Mouse (Mus musculus) heart, postnatal 14 days (tissue): ENCODE measurements around the gene Mboat2. TPM values are rescaled to one million over a fixed set of nuclear protein-coding genes. Genes with fewer than 3 reads are reported as not detected.

Experiments used
- DNase-seq, 2 experiments: peaks; one replicate each; pipeline ENCODE4 v3.0.0; 2021 to 2022
- intact Hi-C: fragments of 180-260 bp; cut with DNase I; formaldehyde crosslinking; loops from one replicate; pipeline ENCODE4 v1.15.1; 2025
- total RNA-seq, 2 experiments: library from RNA; stranded (reverse); gene quantifications; 2 replicates each; pipeline ENCODE4 v1.2.3; 2021

Gene Mboat2
- total RNA-seq, 2 experiments from 2014 or later: 12.6 to 14.6 TPM

GRCm38 (mm10) chr12:24893777-24894468 is 63.2 kb downstream of the Mboat2 start:
- intact Hi-C loops: loop anchor here (2.0 kb wide), 1 partner anchor 33 kb away; no protein-coding TSS in a partner anchor

DNA sequence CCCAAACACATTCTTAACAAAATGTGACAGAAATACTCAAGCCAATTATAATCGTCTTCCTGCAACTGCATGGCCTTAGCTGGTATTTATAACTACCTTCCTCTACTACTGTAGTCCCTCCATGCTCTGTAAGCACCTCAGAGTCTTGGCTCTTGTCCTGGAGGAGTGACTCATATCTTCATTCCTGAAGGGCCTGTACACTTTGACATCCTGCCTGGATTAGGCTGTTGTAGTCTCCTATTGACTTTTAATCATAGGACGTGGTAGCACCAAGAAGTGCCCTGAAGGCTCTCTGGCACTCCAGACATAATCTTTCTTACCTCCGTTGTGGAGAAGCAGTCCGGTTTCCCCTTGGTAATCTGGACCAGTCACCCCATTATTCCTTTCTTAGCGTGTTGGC is 64.7 kb downstream of the Mboat2 start:
- intact Hi-C loops: loop anchor here (2.0 kb wide), 1 partner anchor 31 kb away; no protein-coding TSS in a partner anchor
- peak in 1 of 2 experiments; percentile 20 for DNase-seq

More at GRCm38 (mm10) chr12:24893777-24894468, 63.2 kb downstream of the Mboat2 start:
- DNase-seq: peak; percentile 20 to 23

DNA sequence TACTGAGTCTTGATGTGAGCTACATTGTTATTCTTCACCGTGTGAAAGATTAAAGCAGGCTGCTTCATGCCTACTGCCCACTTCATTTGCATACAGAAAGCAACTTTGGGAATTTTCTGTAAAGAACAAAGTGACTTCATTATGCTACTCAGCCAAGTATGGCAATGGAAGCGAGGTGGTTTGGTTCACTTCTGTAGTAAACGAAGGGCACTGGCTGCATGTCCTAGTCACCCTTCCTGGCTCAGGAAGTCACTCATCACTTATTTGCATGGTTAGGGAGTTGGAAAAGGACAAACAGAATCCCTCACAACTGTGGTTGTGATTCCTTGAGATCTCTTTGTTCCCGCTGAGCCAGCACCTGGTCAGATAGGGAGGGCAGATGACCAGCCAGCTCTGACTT is 66.7 kb downstream of the Mboat2 start:
- DNase-seq: no peak
- intact Hi-C loops: no loop called here

DNA sequence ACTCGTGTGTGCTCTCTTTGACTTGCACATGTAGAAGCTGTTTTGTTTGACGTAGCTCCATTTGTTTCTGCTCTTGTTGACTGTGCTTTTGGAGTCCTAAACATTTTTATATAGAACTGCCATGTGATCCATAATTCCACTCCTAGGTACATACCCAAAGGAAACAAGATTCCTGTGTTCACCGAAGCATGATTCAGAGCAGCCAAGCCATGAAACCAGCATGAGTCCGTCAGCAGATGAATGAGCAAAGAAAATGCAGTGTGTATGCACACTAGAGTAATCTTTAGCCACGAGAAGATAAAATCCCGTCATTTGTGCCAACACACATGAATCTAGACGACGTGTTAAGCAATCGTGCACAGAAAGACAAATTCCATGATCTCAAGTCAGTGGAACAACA is 67.5 kb downstream of the Mboat2 start:
- intact Hi-C loops: no loop called here
- DNase-seq: no peak

DNA sequence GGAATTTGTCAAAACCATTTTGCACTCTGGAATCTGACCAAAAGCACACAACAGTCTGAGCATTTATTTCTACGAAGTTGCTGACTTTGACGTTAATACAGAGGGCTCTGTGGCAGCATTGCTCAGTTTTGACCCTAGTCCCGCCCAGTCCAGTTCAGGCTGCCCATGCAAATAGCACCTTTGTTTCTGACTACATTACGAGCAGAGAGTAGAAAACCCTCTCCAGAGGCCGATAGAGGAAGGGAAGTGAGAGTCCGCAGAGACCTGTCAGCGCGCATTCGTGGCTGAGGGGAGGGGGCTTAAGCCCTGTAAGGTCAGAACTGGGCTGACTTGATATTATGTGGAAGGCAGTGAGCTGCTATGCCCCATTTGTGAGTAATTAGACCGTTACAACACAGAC is 69.0 kb downstream of the Mboat2 start:
- intact Hi-C loops: no loop called here
- no peak for DNase-seq

DNA sequence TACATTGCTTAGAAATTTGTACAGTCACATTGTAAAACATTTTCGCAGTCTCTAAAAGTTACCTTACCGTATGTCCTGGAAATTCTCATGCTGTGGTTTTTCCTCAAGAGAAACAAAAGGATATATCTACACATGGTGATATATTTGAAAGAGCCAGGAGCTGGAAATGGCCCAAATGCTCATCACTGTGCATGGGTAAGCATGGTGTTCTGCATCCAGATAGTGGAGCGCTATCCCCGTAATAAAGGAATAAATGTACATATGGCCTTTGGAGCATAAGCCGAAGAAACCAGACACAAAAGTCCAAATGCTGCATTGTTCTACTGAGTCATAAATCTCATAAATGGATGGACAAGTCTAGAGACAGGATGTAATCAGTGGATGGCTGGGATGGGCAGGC is 72.1 kb downstream of the Mboat2 start:
- DNase-seq: no peak
- intact Hi-C loops: no loop called here

- intact Hi-C loops: no loop called here
- no peak for DNase-seq
Observed at GRCm38 (mm10) chr12:24907894-24908293, 77.2 kb downstream of the Mboat2 start.

DNA sequence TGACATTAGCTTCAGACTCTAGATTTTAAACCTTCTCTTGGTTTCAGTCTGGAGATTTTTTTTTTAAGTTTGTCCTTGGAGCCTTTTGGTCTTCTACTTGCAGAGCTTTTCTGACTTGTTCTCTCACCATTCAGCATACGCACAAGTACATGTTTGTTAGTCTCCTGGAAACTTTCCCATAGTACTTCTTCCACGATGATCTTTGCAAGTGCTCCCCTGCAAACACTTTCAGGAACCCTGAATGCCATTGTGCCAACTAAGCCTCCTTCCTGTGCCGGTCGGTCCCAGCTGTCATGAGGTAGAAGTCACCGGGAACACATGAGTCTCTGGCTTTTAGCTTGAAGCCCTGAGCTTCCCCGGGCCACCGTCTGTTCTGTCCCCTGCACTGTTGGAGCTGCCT is 79.0 kb downstream of the Mboat2 start:
- no peak for DNase-seq
- intact Hi-C loops: no loop called here

GRCm38 (mm10) chr12:24912174-24912573 is 81.5 kb downstream of the Mboat2 start:
- no peak for DNase-seq

DNA sequence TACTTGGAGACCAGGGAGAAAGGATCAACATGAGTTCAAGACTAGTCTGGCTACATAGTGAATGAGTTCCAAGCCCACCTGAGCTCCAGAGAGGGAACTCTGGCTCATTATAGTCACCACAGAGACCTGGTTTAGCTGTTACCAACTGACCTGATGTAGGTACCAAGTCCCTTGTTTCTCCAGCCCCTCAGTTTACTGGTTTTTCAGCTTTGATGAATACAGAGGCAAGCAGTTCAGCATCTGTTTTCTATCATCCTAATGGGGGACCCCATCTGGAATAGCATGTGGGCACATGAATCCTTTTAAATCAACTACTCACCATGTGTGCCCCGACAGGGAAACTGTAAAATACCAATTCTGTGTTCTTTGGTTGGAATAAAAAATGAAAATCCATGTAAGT is 82.2 kb downstream of the Mboat2 start:
- DNase-seq: no peak
- intact Hi-C loops: no loop called here

More at GRCm38 (mm10) chr12:24912174-24912573, 81.5 kb downstream of the Mboat2 start:
- intact Hi-C loops: no loop called here

- no peak for DNase-seq
Observed at GRCm38 (mm10) chr12:24918575-24919262, 88.0 kb downstream of the Mboat2 start.

DNA sequence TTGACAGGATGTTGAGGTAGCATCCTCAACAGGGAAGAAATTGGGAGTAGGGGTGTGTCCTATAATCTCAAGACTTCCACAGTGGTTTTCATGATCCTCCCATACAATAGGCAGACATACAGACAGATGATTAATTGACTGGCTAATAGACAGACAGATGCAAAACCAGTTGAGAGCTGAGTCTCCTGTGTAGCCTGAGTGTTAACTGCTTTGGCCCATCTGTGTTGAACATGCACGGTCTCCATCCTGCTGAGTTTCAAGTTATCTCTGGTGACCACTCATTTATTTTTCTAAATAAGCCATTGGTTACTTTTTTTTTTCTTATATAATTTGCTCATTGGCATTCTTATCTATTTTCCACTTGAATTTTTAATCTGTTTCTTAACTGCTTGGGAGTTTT is 90.2 kb downstream of the Mboat2 start:
- intact Hi-C loops: no loop called here
- DNase-seq: no peak

More at GRCm38 (mm10) chr12:24918575-24919262, 88.0 kb downstream of the Mboat2 start:
- intact Hi-C loops: no loop called here

DNA sequence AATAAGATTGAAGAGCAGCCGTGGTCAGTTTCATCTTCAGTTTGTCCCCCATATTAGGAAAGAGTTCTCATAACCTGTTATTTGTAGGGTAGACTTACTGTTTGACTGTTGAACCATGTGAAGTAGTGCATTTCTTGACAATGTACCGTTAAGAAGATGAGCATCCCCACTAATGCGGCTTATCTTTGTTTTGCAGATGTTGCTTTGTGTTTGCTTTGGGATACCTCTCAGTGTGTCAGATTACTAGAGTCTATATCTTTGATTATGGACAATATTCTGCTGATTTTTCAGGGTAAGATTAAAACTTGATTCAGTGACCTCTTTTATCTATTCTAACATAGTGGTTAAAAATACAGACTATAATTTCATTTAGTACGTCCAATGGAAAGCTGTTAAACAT is 93.3 kb downstream of the Mboat2 start:
- intact Hi-C loops: no loop called here
- DNase-seq: no peak

- DNase-seq: no peak
- intact Hi-C loops: no loop called here
Observed at GRCm38 (mm10) chr12:24925276-24925675, 94.6 kb downstream of the Mboat2 start.

- intact Hi-C loops: loop anchor here (2.0 kb wide), 1 partner anchor 31 kb away; no protein-coding TSS in a partner anchor
- DNase-seq: no peak
Observed at GRCm38 (mm10) chr12:24925684-24926083, 95.0 kb downstream of the Mboat2 start.

DNA sequence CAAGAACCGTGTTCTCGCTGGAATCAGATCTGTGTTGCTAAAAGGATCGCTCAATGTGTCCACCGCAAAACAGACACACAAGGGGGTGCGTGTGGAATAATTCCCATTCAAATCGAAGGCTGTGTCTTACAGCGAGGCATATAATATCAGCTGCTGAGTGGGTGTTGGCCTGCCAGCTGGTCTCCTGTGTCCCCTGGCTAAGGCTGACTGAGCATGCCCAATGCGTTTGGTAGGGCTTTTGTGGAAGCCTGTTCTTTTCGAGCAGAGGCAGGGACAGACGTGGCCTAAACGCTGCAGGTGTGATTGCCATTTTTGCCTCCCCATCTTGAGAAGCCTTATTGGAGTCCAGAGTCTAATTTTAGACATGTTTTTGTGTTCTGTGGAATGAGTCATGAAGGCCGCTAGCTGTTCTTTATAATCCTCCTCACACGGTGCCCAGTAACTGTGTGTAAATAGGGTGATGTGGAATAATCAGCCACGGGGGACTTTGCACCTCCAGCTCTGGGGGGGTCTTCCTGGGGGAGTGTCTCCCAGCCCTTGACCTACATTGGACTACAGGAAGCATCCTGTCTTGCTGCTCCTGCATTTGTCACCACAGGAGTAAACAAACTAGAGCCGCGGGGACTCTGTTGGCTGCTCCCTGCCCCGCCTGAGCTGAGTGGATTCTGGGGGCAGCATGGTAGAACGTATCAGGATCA is 97.5 kb downstream of the Mboat2 start:
- intact Hi-C loops: no loop called here
- DNase-seq: no peak

- intact Hi-C loops: no loop called here
- no peak for DNase-seq
Observed at GRCm38 (mm10) chr12:24929043-24929442, 98.4 kb downstream of the Mboat2 start.

GRCm38 (mm10) chr12:24930760-24931159 is 100.1 kb downstream of the Mboat2 start:
- intact Hi-C loops: no loop called here
- DNase-seq: no peak

- DNase-seq: no peak
- intact Hi-C loops: no loop called here
Observed at GRCm38 (mm10) chr12:24932120-24932519, 101.4 kb downstream of the Mboat2 start.

GRCm38 (mm10) chr12:24933206-24933775 is 102.6 kb downstream of the Mboat2 start:
- intact Hi-C loops: no loop called here
- DNase-seq: no peak

DNA sequence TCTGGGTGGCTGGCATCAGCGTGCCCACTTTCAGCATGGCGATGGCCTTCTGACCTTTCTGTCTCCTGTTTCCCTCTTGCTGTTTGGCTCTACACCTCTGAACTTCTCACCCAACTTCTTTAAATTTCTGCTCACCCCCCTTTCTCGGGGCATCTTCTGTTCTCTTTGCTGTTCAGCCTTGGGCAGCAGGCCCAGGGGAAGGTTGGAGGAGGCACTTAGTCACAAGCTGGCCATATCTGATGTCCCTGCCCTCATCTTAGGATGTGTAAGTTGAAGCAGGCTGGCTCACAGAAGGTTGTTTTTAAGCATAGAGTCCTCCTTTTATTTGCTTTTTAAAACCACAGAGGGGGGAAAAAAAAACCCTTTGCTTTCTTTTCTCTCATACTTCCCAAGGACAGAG is 103.3 kb downstream of the Mboat2 start:
- intact Hi-C loops: no loop called here
- no peak for DNase-seq
